Mouse (Mus musculus) liver, postnatal 0 days (tissue): Measurements from ENCODE around the gene Dennd2d.

Source experiments
- CTCF ChIP-seq: sonication (generic); IDR thresholded peaks from 2 replicates; pipeline ENCODE4 v1.5.1; 2016; ENCODE audit warnings: antibody characterized with exemption, low read depth
- EP300 ChIP-seq: IDR thresholded peaks from 2 replicates; pipeline ENCODE4 v1.6.1; 2016; ENCODE audit warnings: antibody characterized with exemption, low read depth, mild to moderate bottlenecking

DNA sequence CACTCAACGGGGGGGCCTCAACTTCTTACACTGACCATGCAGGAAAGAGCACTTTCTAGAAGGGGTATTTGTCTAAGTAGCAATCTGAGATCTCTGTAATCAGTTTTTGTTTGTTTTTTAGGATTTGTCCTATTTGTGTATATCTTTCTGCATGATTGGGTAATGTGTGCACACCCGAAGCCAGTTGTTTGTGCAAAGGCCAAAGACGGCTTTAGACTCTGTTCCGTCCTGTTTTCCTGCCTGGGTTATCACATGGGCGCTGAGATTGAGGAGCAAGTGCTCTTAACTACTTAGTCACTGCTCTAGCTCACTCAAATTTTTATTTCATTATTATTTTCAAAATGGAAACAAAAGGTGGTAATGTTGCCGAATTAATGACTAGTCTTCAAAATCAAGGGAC, 32.8 kb downstream of the Dennd2d start:
- TF ChIP-seq CTCF (no peak), EP300 (no peak; the same call in 1 of the 2 replicates)
